Mouse (Mus musculus) G1E (cell line): ENCODE measurements at regions not wholly inside any gene's neighbourhood (a gene's known extent, or its start where the extent isn't known, plus 50 kb on each side); places are given as distances from the start of the nearest gene placed in this dataset.

ENCODE experiments used
- ATAC-seq: 2 replicates; pipeline ENCODE4 v1.8.0; 2016; ENCODE audit warnings: mild to moderate bottlenecking; ENCODE audit not compliant: insufficient number of reproducible peaks, poor library complexity, low FRiP score, severe bottlenecking; ENCODE audit errors: extremely low read depth
- DNase-seq: peaks from one replicate; pipeline ENCODE4 v3.0.0; 2012; ENCODE audit warnings: low spot score
- H3K27me3 ChIP-seq: 2 replicates; pipeline ENCODE4 v1.6.1; 2012; ENCODE audit warnings: mild to moderate bottlenecking, low read length, inconsistent platforms; ENCODE audit not compliant: insufficient read depth
- H3K36me3 ChIP-seq: replicated peaks from 2 replicates; pipeline ENCODE3; 2012; ENCODE audit warnings: mild to moderate bottlenecking, inconsistent platforms
- H3K4me1 ChIP-seq: 2 replicates; pipeline ENCODE4 v1.6.1; 2012; ENCODE audit warnings: low read depth, low read length, inconsistent platforms, mixed read lengths; ENCODE audit not compliant: insufficient read depth
- H3K4me3 ChIP-seq: 2 replicates; pipeline ENCODE4 v1.5.1; 2012; ENCODE audit warnings: low read depth, mild to moderate bottlenecking, inconsistent platforms, low read length, moderate library complexity, mixed read lengths
- H3K9me3 ChIP-seq: replicated peaks from 2 replicates; pipeline ENCODE4 v1.6.1; 2012; ENCODE audit warnings: inconsistent platforms
- CTCF ChIP-seq: IDR thresholded peaks from 2 replicates; pipeline ENCODE4 v1.5.1; 2012; ENCODE audit warnings: low read depth, low read length, inconsistent platforms, mixed read lengths
- GATA1 ChIP-seq: IDR thresholded peaks from 2 replicates; pipeline ENCODE4 v1.6.1; 2012; ENCODE audit warnings: borderline replicate concordance, low read length, inconsistent platforms, mixed read lengths
- GATA2 ChIP-seq: IDR thresholded peaks from 2 replicates; pipeline ENCODE4 v1.6.1; 2012; ENCODE audit warnings: low read depth, low read length, inconsistent platforms, borderline replicate concordance
- POLR2AphosphoS5 ChIP-seq: IDR thresholded peaks from 2 replicates; pipeline ENCODE4 v1.6.1; 2012; ENCODE audit warnings: low read depth, low read length, inconsistent platforms; ENCODE audit not compliant: insufficient replicate concordance
- TAL1 ChIP-seq: conservative IDR thresholded peaks from 2 replicates; pipeline ENCODE4 v1.6.1; 2012; ENCODE audit warnings: low read depth, low read length, inconsistent platforms, mixed read lengths

DNA sequence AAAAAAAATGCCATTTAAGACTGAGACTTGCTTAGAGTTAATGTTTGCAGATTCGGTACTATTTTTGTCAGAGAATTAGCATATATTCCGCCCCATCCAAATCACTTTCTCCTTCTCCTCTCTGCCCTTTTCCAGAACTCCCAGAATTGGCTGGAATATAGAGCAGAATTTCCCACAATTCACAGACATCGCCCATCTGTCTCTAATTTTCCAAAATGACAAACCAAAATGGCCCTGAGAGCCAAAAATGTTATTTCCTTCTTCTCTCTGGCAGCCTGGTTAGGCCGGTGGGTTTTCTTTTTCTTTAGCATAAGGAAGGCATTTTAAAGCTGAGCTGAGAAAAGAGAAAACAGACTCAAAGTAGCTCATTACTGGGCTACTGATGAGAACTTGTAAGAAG, 119.8 kb downstream of the Rchy1 start:
- no peak for ATAC-seq
- TF ChIP-seq POLR2AphosphoS5 (no peak), TAL1 (no peak), GATA1 (no peak), GATA2 (no peak), CTCF (no peak)
- no peaks in the 10 kb centered on the region for H3K27me3 ChIP-seq
- no peaks in the 10 kb centered on the region for H3K36me3 ChIP-seq
- no peak for DNase-seq
- H3K9me3 ChIP-seq, result no peaks in the 10 kb centered on the region
- H3K4me3 ChIP-seq, result no peak overlapping the region
- no peaks in the 10 kb centered on the region for H3K4me1 ChIP-seq

DNA sequence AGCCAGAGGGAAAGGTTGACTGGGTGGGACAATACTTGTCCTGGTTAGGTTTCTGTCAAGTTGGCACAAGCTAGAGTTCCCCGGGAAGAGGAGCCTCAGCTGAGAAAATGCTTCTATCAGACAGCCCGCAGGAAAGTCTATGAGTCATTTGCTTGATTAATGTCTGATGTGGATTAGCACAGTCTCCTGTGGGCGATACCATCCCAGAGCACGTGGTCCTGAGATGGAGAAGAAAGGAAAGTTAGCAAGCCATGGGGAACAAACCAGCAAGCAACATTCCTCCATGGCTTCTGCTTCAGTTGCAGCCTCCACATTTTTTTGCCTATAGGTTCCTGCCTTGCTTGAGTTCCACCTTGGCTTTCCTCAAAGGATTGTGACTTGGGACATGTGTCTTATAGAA, 121.8 kb downstream of the Rchy1 start:
- DNase-seq, result no peak
- H3K36me3 ChIP-seq, result no peaks in the 10 kb centered on the region
- TF ChIP-seq TAL1, result no peak
- no peak for TF ChIP-seq POLR2AphosphoS5
- H3K27me3 ChIP-seq, result no peaks in the 10 kb centered on the region
- ATAC-seq, result no peak
- H3K9me3 ChIP-seq, result no peaks in the 10 kb centered on the region
- H3K4me3 ChIP-seq, result no peak overlapping the region
- H3K4me1 ChIP-seq, result no peaks in the 10 kb centered on the region

DNA sequence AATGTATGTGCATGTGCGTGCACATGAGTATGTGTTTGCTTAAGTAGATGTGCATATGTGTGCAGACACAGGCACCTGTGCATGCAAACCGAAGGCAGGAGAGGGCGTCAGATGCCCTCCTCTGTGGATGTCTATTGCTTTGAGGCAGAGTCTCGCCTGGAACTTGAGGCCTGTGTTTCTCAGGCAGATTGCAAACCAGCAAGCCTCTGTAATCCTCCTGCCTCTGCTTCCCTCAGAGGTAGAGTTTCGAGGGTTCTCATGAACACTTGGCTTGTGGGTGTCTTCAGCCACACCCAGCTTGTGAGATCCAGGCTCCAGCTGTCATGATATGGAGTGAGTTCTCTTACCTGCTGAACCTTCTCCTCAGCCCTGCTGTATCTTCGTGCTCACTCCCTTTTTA, 134.4 kb downstream of the Rchy1 start:
- Histone ChIP-seq H3K27me3 (no peaks in the 10 kb centered on the region), H3K4me3 (no peak overlapping the region), H3K9me3 (no peaks in the 10 kb centered on the region), H3K36me3 (no peaks in the 10 kb centered on the region), H3K4me1 (peaks cover 4% of the 10 kb centered on the region; the same call in 1 of the 2 replicates)
- no peak for TF ChIP-seq GATA2
- no peak for TF ChIP-seq POLR2AphosphoS5
- TF ChIP-seq TAL1, result no peak
- TF ChIP-seq CTCF, result no peak
- no peak for TF ChIP-seq GATA1
- DNase-seq, result no peak
- ATAC-seq, result no peak

DNA sequence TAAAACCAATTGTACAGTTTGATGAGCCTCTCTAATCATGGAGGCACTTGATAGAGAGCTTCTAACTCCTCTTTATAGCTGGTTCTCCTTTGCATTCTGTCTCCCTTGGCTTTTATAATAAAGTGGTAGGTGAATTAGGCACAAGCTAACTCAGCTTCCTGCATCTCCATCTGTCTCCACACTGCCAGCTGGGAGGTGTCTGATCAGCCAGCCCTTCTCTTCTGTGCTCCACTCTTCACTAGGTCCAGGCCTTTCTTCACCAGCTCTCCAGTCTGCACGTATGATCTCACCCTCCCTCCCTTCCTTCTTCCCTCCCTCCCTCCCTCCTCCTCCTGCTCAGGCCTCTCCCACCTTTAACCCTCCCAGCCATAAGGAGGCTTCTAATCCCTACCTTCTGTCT, 136.2 kb downstream of the Rchy1 start:
- ATAC-seq (no peak), DNase-seq (no peak)
- Histone ChIP-seq H3K36me3 (no peaks in the 10 kb centered on the region), H3K4me3 (no peak overlapping the region), H3K27me3 (no peaks in the 10 kb centered on the region), H3K4me1 (peaks cover 4% of the 10 kb centered on the region; the same call in 1 of the 2 replicates), H3K9me3 (no peaks in the 10 kb centered on the region)
- TF ChIP-seq GATA1 (no peak), GATA2 (no peak), POLR2AphosphoS5 (no peak), TAL1 (no peak), CTCF (no peak)

DNA sequence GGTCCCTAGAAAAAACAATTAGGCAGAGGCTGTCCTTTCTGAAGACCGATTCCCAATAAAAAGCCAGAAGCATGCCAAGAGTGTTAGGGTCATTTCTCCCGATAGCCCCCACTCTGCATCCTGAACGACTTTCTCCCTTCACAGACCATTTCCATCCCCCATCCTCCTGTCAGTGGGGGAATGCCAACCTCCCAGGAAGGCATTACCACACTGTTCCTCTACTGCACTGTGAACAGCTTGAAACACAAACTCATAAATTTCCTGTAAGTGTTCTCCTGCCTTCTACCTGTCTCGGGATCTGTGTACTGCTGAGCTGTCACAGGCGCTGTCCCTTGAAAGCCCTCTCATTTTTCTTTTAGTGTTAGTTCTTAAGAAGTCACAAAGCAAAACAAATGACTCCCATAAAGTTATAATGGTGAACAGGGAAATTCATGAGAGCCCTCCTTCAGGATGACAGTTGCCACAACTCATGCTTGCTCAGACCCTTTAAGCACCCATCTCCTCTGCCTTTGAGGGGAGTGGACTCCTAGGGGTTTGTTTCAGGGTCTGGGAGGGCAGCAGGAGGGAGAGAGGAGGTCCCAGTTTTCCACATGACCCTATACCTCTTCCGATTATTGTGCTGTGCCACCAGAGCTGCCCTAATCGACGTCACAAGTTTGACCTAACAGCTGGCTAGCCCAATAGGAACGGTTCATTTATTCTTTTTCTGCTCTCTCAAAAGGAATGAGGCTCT, 139.9 kb downstream of the Rchy1 start:
- no peak for DNase-seq
- H3K4me3 ChIP-seq, result no peak overlapping the region
- no peaks in the 10 kb centered on the region for H3K9me3 ChIP-seq
- H3K27me3 ChIP-seq, result no peaks in the 10 kb centered on the region
- ATAC-seq, result no peak
- peaks cover 2% of the 10 kb centered on the region; the same call in 1 of the 2 replicates for H3K4me1 ChIP-seq
- no peaks in the 10 kb centered on the region for H3K36me3 ChIP-seq
- TF ChIP-seq POLR2AphosphoS5, result no peak
- no peak for TF ChIP-seq TAL1
- no peak for TF ChIP-seq GATA2
- TF ChIP-seq CTCF, result no peak
- TF ChIP-seq GATA1, result no peak

DNA sequence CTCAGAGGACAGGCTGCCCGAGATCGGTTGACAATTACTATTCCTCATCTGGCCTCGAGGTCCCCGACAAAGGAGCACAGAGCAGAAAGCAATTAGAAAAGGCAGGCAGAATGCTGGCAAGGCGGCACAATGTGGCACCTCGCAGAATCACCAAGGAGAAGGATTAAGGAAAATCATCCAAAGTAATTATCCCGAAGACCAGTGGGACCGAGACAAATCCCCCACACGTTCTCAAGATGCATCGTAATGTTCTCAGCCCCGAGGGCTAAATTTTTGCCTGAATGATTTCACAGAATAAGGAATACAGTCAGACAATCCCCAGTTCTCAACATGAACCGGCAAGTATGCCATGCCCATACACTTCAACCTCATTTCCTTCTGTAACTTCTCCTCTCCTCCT, 144.1 kb downstream of the Rchy1 start:
- ATAC-seq (no peak), DNase-seq (no peak)
- H3K36me3 ChIP-seq, result no peaks in the 10 kb centered on the region
- peaks cover 9% of the 10 kb centered on the region for H3K4me1 ChIP-seq
- H3K4me3 ChIP-seq, result no peak overlapping the region
- TF ChIP-seq CTCF, result no peak
- no peak for TF ChIP-seq GATA1
- TF ChIP-seq POLR2AphosphoS5, result no peak
- H3K27me3 ChIP-seq, result no peaks in the 10 kb centered on the region
- no peaks in the 10 kb centered on the region for H3K9me3 ChIP-seq

DNA sequence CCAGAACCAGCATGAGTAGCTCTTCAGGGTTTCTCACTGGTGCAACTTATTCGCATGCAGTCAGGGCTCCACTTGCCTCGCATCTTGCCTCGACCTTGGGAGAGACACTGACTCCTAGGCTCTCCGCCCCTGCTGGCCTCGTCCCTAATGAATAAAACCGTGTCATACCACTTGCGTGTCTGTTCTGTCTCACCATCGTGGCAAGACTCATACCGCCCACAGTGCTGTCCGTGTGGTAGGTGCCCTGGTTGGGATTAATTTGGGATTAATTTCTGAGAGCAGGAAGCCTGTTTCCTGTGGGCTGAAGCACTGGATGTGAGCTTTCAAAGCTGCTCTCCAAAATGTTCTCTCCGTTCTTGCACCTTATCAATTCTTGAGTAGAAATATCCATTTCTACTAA, 144.7 kb downstream of the Rchy1 start:
- H3K4me1 ChIP-seq, result peaks cover 9% of the 10 kb centered on the region
- TF ChIP-seq GATA1 (no peak), CTCF (no peak), POLR2AphosphoS5 (no peak), TAL1 (no peak), GATA2 (no peak)
- no peak overlapping the region for H3K4me3 ChIP-seq
- DNase-seq, result no peak
- H3K36me3 ChIP-seq, result no peaks in the 10 kb centered on the region
- no peak for ATAC-seq
- H3K27me3 ChIP-seq, result no peaks in the 10 kb centered on the region
- no peaks in the 10 kb centered on the region for H3K9me3 ChIP-seq
